Mouse (Mus musculus) liver, adult 2 months (tissue): ENCODE measurements around the gene Per3. TPM values are rescaled to one million over a fixed set of nuclear protein-coding genes. Genes with fewer than 3 reads are reported as not detected.

Source experiments
- DNase-seq: peaks from one replicate; pipeline ENCODE4 v3.0.0-alpha.2; 2011; ENCODE audit warnings: low read depth, low spot score; ENCODE audit errors: extremely low read depth
- H3K27ac ChIP-seq: fragments of 200-500 bp; replicated peaks from 2 replicates; pipeline ENCODE4 v1.5.1; 2012; ENCODE audit warnings: low read depth, mild to moderate bottlenecking, control low read depth, inconsistent platforms, low read length; ENCODE audit not compliant: insufficient read depth
- H3K27me3 ChIP-seq: fragments of 200-500 bp; 2 replicates; pipeline ENCODE4 v1.6.1; 2012; ENCODE audit warnings: mild to moderate bottlenecking, moderate library complexity, low read length, inconsistent platforms; ENCODE audit not compliant: control insufficient read depth, insufficient read depth
- H3K36me3 ChIP-seq: fragments of 200-500 bp; 2 replicates; pipeline ENCODE4 v1.6.1; 2012; ENCODE audit warnings: low read length, inconsistent platforms; ENCODE audit not compliant: control insufficient read depth, insufficient read depth
- H3K4me1 ChIP-seq: fragments of 200-500 bp; 2 replicates; pipeline ENCODE4 v1.6.1; 2011; ENCODE audit warnings: low read length; ENCODE audit not compliant: control insufficient read depth, insufficient read depth
- H3K4me3 ChIP-seq: fragments of 200-500 bp; 2 replicates; pipeline ENCODE4 v1.5.1; 2011; ENCODE audit warnings: low read depth, mild to moderate bottlenecking, control low read depth, low read length, moderate library complexity; ENCODE audit not compliant: insufficient read depth
- H3K79me2 ChIP-seq: fragments of 200-500 bp; 2 replicates; pipeline ENCODE4 v1.6.1; 2012; ENCODE audit warnings: inconsistent platforms, mild to moderate bottlenecking, low read length, moderate library complexity; ENCODE audit not compliant: control insufficient read depth, insufficient read depth
- H3K9ac ChIP-seq: fragments of 200-500 bp; 2 replicates; pipeline ENCODE4 v1.6.1; 2012; ENCODE audit warnings: low read depth, mild to moderate bottlenecking, control low read depth, inconsistent platforms, low read length
- CTCF ChIP-seq: fragments of 200-500 bp; IDR thresholded peaks from 2 replicates; pipeline ENCODE4 v1.5.1; 2011; ENCODE audit warnings: low read depth, low read length, control low read depth
- POLR2A ChIP-seq: fragments of 200-500 bp; IDR thresholded peaks from 2 replicates; pipeline ENCODE4 v1.6.1; 2011; ENCODE audit warnings: low read length, control low read depth; ENCODE audit not compliant: insufficient read depth; ENCODE audit errors: extremely low read depth
- WGBS: fragments of 180-500 bp; shearing (Covaris S2); methylation state at CpG from one replicate; pipeline ENCODE4 v1.1.7; 2018; 5-methylcytosine and 5-hydroxymethylcytosine counted together
- polyA plus RNA-seq: library from polyadenylated mRNA; depleted of rRNA; stranded (reverse); fragments of >200 nt; gene quantifications from 2 replicates; pipeline ENCODE4 v1.2.3, GENCODE M21; 2012
- total RNA-seq: library from RNA; depleted of rRNA; stranded (reverse); fragments of >200 nt; gene quantifications from 2 replicates; pipeline ENCODE4 v1.2.3, GENCODE M21; 2014

Per3 gene
- total and polyA plus RNA-seq, 2 experiments: 4.0 to 28.9 TPM

DNA sequence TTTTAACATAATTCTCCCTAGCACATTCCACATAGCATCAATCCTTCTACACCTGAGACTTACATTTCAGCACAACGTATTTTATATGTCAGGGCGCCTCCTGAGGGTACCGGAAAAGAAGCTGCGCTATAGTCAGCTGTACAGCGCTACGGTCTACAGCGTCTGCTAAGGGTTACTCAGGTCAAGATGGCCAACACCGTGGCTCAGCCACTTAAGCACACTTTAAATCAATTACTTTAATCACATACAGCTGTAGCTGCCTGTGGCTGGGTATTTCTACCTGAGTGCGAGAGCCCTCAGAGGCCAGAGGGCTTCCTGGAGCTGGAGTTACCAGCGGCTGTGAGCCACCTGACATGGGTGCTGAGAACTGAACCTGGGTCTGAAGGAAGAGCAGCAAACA, 28.5 kb downstream of the Per3 start:
- Histone ChIP-seq H3K27ac (no peak overlapping the region), H3K4me3 (no peak overlapping the region), H3K36me3 (peaks cover 68% of the 10 kb centered on the region), H3K79me2 (no peaks in the 10 kb centered on the region), H3K27me3 (no peaks in the 10 kb centered on the region), H3K9ac (no peak overlapping the region), H3K4me1 (no peaks in the 10 kb centered on the region)
- no peak for TF ChIP-seq POLR2A
- TF ChIP-seq CTCF: no peak
- 96% methylated on average over 10 of the region's 10 CpGs for WGBS
- no peak for DNase-seq

GRCm38 (mm10) chr4:151010316-151010715, 34.1 kb downstream of the Per3 start:
- Histone ChIP-seq H3K79me2 (no peaks in the 10 kb centered on the region), H3K4me1 (no peaks in the 10 kb centered on the region), H3K4me3 (no peak overlapping the region), H3K27ac (no peak overlapping the region), H3K27me3 (no peaks in the 10 kb centered on the region), H3K36me3 (peaks cover 58% of the 10 kb centered on the region), H3K9ac (no peak overlapping the region)
- 97% methylated on average over 7 of the region's 7 CpGs for WGBS
- no peak for DNase-seq
- TF ChIP-seq POLR2A (no peak), CTCF (no peak)

DNA sequence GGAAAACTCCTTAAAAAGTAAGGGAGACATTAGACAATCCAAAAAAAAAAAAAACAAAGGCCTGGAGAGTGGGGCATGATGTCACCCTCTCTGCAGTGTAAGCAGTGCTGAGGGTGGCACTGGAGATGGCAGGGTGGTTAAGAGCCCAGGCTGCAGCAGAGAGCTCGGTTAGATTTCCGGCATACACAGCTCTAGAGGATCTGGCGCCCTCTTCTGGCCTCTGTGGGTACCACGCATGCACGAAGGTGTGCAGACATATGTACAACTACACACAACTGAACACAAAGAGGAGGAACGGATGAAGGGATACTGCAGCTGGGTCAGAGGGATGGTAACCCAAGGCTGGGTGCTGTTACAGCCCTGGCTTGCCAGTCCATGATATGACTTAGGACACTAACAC, 37.5 kb downstream of the Per3 start:
- 80% methylated on average over 6 of the region's 6 CpGs for WGBS
- TF ChIP-seq POLR2A (no peak), CTCF (peak; percentile 77)
- Histone ChIP-seq H3K4me3 (no peak overlapping the region), H3K27ac (no peak overlapping the region), H3K9ac (no peak overlapping the region), H3K36me3 (peaks cover 51% of the 10 kb centered on the region), H3K27me3 (no peaks in the 10 kb centered on the region), H3K79me2 (no peaks in the 10 kb centered on the region), H3K4me1 (no peaks in the 10 kb centered on the region)
- DNase-seq: peak; percentile 4

- 92% methylated on average over 13 of the region's 13 CpGs for WGBS
- Histone ChIP-seq H3K9ac (no peak overlapping the region), H3K4me3 (no peak overlapping the region), H3K27me3 (no peaks in the 10 kb centered on the region), H3K4me1 (no peaks in the 10 kb centered on the region), H3K36me3 (peaks cover 43% of the 10 kb centered on the region), H3K79me2 (no peaks in the 10 kb centered on the region), H3K27ac (no peak overlapping the region)
- DNase-seq: no peak
- no peak for TF ChIP-seq POLR2A
- TF ChIP-seq CTCF: no peak
These were observed 38.7 kb downstream of the Per3 start for GRCm38 (mm10) chr4:151005656-151006318.

- WGBS: 50% methylated on average over 13 of the region's 13 CpGs
- no peak overlapping the region for H3K4me3 ChIP-seq
- H3K27ac ChIP-seq: no peak overlapping the region
- peaks cover 18% of the 10 kb centered on the region for H3K36me3 ChIP-seq
- DNase-seq: no peak
- H3K4me1 ChIP-seq: no peaks in the 10 kb centered on the region
- no peak overlapping the region for H3K9ac ChIP-seq
- TF ChIP-seq POLR2A: no peak
- no peak for TF ChIP-seq CTCF
- H3K27me3 ChIP-seq: no peaks in the 10 kb centered on the region
- no peaks in the 10 kb centered on the region for H3K79me2 ChIP-seq
These were observed 43.1 kb downstream of the Per3 start for GRCm38 (mm10) chr4:151001397-151001796.

- Histone ChIP-seq H3K36me3 (peaks cover 4% of the 10 kb centered on the region; the same call in 1 of the 2 replicates), H3K4me1 (no peaks in the 10 kb centered on the region), H3K79me2 (no peaks in the 10 kb centered on the region), H3K27me3 (no peaks in the 10 kb centered on the region), H3K9ac (no peak overlapping the region), H3K4me3 (no peak overlapping the region), H3K27ac (no peak overlapping the region)
- 87% methylated on average over 9 of the region's 9 CpGs for WGBS
- TF ChIP-seq CTCF (no peak), POLR2A (no peak)
- no peak for DNase-seq
These were observed 45.8 kb downstream of the Per3 start for GRCm38 (mm10) chr4:150998626-150999025.
